Mouse (Mus musculus): ENCODE data around the gene Syngr3. TPM values are rescaled to one million over a fixed set of nuclear protein-coding genes. Genes with fewer than 3 reads are reported as not detected.

The Syngr3 gene
- polyA plus RNA-seq, 1 experiment = 0.13 TPM

DNA sequence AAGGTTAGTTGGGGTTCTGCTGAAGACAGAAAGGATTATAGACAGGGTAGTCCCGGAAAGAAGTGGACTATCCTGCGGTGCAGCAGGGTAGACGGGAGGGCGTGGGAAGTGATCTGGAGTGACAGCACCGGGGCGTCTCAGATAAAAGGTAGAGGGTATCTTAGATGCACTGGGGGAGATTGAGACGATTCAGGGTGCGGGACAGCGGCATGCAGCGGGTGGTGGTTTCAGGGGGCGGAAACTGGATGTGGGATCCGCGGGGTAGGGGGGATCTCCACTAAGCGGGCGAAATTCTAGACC, 34.1 kb upstream of the Syngr3 start:
- no peak for TF ChIP-seq GATA1 (IDR thresholded peaks at IDR 0.05; ENCODE audit: low read length)

DNA sequence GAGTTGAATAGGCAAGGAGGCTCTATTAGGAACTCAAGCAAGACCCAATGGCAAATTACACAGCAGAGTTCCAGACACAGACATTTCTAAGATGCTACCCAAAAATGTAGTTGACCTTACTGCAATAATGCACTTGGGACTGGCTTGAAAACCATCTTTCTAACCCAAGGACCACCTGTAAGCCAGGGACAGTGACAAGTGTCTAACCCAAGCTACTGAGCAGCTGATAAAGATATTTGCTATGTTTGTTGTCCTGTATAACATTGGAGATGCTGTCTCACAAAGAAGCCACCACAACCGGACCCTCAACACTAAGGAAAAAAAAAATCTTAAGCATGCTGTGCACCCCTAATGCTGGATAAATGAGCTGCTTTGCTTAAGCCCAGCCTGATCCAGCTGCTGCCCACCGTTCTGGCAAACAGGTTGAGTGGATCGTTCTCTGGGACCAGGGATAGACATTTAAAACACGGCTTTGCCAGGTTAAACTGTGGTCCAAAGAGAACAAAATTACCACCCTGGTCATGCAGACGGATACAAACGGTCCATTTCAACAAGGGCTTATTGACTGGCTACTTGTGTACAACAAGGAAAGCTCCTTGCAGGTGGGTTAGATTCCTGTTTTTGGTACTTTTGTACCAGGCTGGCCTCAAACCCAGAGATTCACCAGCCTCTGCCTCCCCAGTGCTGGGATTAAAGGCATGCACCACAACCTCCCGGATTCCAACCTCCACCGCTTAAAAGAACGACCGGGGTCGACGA, 33.5 kb upstream of the Syngr3 start:
- no peak for TF ChIP-seq GATA1 (IDR thresholded peaks at IDR 0.05; ENCODE audit: low read length)

DNA sequence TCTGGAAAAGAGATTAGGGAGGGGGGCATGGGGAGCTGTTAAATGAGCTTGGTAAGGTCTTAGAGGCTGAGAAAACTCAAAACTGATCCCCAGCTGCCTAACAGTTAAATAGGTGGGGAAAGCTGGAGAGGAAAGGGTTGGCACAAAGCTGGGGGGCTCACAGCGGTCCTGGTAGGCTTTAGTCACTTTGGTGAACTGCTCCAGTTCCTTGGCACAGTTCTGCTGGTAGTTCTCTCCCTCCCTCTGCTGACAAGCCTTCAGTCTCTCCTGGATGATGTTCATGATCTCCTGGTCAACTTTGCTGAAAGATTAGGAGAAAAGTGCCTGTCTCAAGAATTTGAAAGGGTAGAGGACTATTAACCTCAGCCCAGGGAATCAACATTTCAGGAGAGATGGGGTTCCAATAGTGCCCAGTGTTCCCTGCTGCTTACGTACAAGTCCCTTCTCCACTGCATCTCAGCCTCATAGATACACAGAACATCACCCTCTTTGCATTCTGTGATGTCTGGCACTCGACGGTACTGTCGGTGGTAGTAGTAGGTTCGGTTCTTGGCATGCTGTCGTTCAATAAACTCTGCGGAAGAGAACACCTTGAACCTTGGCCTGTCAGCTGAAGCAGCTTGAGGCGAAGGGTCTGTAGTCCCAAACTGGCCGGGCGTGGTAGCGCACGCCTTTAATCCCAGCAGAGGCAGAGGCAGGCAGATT, 32.6 kb upstream of the Syngr3 start:
- no peak for TF ChIP-seq GATA1 (IDR thresholded peaks at IDR 0.05; ENCODE audit: low read length)

DNA sequence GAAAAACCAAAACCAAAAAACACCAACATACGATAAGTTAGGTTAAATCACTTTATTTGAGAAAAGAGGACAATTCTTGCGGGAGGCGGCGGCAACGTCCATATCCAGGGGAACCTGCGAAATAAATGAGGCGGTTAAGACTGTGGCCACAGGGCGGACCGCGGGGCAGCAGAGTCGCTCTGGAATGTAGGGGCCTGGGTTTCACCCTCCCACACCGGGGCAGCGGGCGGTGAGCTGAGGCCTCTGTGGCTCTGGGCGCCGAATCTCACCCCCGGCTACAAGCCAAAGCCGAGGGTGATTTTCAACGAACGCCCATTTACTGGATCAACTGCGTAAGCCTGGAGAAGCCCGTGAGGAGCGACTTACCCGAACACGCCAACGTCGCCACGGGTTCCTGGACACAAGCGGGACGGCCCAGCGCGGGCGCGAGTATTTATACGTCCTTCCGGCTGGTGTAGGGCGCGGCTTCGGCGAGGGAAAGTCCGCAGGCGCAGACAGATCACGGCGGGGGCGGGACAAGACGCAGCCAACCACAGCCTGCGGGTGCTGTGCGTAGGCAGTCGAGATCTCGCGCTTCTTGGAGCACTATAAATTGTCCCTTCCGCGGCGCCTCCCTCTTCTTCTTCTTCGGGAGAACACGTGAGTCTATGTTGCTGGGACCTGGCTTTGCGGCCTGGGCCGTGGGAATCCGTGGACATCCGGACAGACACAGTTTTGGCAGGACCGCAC, 29.9 kb upstream of the Syngr3 start:
- TF ChIP-seq GATA1 (IDR thresholded peaks at IDR 0.05; ENCODE audit: low read length) = no peak

DNA sequence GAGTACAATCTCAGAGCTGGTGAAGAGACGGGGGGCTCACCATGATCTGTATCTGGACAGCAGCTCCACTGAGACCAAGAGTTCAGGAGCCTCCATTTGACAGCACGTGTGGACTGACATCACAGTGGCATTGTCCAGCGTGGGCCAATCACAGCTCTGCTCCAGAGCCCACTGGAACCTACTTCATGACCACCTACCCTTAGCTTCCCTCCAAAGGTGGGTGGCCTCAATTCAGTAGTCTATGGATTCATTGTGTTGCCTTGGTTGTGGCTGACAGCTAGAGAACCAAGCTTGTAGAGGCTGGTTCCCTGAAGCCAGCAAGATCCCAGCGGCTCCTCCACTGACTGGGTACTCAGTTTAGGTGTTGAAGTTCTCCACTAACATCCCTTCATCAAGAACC, 28.2 kb upstream of the Syngr3 start, which contains the start of the genes Rnf151 and Rps2:
Gene Rnf151 (minus strand): TSS at position 121 of the 400 bp plus-strand sequence.
Gene Rps2 (plus strand): TSS at position 174 of the 400 bp plus-strand sequence.
- TF ChIP-seq GATA1 (IDR thresholded peaks at IDR 0.05; ENCODE audit: low read length) = no peak

DNA sequence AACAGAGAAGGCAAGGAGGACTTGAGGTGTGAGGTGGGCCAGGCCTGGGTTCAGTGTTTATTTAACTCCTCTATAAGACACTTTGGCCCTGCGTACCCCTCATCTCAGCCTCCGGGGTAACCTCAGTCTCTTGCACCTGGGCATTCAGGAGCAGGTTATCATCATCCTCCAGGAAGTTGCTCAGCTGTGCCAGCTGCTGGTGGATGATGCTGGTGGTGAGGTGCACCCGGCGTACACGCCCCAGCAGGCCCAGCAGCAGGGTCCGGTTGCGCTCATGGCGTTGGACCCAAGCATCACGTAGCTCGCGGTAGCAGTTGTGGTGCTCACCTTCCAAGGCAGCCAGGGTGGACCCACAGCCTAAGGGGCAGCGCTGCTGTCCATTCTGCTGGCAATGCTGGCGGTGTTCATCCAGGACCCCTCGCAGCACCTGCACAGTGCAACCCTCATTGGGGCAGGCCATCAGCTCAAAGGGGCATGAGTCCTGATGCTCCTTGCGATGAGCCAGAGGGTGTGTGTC, 26.5 kb upstream of the Syngr3 start:
- TF ChIP-seq GATA1 (IDR thresholded peaks at IDR 0.05; ENCODE audit: low read length) = no peak

DNA sequence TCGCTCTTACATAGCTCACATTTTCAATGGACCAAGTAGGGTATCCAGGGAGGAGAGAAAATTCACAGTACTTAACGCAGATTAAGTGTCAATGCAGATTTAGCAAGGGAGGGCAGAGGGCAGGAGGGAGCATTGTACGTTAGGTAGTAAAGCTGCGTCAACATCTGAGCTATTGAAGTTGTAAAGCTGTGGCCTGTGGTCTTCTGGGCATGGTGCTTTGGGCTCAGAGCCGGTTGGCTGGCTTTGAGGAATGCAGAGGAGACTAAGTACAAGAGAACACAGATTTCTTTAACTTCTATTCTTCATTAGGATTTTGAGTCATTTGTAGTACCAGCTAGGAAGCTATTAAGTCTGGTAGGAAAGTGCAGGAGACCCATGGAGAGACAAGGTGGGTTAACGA, 25.8 kb upstream of the Syngr3 start:
- TF ChIP-seq GATA1 (IDR thresholded peaks at IDR 0.05; ENCODE audit: low read length) = no peak

DNA sequence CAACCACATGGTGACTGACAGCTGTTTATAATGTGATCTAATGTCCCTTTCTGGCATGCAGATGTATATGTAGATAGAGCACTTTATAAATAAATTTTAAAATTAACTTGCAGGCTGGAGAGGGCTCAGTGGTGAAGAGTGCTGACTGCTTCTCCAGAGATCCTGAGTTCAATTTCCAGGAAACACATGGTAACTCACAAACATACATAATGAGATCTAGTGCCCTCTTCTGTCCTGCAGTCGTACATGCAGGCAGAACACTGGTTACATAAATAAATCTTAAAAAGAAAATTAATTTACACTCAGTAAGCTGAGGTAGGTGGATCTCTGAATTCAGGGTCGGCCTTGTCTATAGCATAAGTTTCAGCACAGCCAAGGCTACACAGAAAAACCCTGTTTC, 18.9 kb upstream of the Syngr3 start:
- TF ChIP-seq GATA1 (IDR thresholded peaks at IDR 0.05; ENCODE audit: low read length) = no peak

DNA sequence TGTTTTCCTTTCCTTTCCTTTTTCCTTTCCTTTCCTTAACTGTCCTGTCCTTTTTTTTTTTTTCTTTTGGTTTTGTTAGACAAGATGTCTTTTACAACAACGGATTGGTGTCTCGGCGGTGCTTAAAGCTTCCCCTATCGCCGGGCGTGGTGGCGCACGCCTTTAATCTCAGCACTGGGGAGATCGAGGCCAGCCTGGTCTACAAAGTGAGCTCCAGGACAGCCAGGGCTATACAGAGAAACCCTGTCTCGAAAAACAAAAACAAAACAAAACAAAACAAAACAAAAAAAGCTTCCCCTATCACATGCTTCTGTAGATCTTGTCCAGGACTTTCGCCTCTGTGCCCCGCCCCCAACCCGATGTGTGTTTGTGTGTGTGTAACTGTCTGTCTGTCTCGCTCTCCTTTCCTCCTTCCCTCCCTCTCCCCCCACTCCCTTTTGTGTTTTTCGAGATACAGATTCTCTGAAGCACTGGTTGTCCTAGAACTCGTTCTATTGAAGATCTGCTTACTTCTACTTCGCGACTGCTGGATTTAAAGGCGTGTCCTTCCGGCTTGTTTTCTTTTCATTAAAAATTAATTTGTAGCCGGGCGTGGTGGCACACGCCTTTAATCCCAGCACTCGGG, 18.2 kb upstream of the Syngr3 start:
- no peak for TF ChIP-seq GATA1 (IDR thresholded peaks at IDR 0.05; ENCODE audit: low read length)

DNA sequence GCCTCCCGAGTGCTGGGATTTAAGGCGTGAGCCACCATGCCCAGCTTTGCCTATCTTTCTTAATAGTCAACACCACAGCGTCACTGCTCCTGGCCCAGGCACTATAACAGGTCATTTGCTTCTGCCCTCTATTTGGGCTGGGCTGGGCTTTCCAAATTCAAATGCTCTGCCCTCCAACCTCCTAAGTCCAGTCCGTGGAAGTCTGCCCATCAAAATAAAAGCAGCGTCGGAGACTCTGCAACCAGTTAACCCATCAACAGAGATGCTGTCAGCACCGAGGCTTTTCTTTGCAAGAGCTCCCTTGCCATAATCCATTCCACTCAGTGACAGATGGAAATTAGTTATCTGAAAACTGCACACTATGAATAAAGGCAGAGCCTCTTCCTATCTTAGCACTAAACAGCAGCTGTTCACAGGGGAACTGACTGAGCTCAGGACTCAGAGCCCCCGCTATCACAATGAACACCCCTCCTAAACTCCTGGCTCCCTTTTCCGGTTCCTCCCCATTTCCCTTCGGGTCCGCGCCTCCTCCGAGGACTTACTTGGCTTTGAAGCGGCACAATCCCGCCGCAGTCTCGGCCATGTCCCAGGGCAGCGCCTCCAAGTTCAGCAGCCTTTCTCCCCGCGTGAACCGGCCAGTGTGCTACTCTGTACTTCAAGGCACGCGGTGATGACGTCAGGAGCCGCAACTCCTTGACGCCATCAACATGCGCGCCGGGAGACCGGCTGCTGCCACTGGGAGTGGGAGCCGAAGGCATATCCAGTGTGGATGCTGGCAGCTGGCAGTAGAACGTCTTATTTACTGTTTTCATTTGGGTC, 17.4 kb upstream of the Syngr3 start, which contains the start of gene Tbl3:
Gene Tbl3 (minus strand): TSS at position 679 of the 819 bp plus-strand sequence.
- TF ChIP-seq GATA1 (IDR thresholded peaks at IDR 0.05; ENCODE audit: low read length) = peak; percentile 38

DNA sequence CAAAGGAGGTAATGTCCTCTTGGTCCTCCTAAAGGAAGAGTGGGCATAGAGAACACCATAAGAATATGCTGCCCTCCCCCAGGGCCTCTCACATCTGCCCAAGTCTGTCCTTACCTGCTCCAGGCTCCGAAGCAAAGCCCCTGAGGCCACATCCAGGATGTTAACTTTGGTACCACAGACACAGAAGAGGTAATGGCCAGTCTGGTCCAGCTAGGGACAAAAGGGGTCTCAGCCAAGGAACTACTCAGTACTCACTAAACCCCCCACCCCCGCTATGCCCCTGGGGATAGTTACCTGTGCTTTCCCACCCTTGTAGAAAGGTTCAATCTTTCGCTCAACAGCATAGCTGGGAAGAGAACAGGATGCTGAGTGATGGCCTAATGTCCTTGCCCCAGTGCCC, 16.1 kb upstream of the Syngr3 start:
- no peak for TF ChIP-seq GATA1 (IDR thresholded peaks at IDR 0.05; ENCODE audit: low read length)

DNA sequence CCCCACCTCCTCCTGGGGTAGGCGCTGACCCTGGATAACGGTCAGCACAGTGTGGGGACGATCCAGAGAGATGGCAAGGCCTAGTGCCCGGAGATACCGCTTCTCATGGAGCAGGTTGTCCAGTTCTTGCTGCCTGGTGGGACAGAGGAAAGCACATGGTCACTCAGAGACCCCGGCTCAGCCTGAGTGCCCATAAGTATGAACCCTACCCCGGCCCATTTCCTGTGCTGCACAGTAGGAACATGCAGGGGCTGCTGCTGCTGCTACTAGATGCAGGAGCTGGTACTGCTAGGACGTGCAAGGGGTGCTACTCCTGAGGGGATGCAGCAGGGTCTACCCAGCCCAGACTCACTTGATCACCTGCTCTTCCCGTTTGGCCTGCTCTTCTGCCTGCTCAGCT, 11.5 kb upstream of the Syngr3 start:
- TF ChIP-seq GATA1 (IDR thresholded peaks at IDR 0.05; ENCODE audit: low read length) = no peak

DNA sequence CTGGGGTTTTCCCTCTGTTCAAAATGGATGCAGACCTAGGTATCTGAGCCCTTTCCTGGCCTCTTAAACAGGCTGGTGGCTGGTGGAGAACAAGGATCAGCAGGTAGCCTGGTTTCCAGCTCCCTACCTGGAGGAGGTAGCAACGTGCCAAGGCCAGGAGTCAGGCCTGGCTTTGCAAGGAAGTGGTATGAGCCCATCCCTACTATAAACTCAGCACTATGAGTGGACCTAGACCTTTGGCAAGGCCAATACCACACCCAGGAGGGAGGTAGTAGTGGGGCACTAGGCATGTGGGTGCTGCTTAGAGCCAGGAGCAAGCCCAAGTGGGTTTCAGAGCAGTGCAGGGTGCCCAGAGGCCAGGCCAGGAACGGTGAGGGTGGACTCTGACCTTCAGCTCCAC, 9.7 kb upstream of the Syngr3 start:
- no peak for TF ChIP-seq GATA1 (IDR thresholded peaks at IDR 0.05; ENCODE audit: low read length)

DNA sequence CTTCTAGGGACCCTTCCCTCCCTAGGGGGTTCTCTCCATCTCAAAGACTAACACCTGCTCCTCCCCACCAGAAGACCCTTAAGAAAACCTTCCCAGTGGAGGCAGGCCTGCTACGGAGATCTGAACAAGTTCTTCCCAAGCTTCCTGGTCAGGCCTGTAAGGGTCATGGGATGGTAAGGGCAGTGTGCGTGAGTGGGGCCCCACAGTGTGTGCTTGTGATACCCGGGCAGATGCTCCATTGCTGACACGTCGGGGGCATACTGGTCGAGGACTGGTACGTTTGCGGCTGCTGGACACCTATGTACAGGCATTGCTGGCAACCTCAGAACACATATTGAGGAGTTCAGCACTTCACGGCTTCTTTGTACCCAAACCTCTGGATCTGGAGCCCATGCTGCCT, 9.0 kb upstream of the Syngr3 start:
- TF ChIP-seq GATA1 (IDR thresholded peaks at IDR 0.05; ENCODE audit: low read length) = no peak

DNA sequence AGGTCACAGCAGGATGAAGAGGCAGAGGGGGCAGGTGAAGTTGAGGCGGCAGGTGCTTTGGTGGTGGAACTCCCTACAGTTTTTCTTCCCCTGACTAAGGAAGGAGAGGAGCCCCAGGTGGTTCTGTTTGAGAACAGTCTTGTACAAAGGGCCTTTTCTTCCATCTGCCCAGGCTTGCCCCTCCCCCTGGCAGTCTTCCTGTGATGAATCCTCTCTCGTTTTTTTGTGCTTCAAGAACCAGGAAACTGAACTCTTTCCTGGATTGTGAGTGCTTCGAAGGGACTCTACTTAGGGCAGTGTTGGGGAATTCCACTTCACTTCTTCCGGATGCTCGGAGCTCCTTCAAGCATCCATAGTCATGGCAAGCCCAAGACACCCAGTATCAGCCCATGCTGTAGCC, 8.2 kb upstream of the Syngr3 start:
- no peak for TF ChIP-seq GATA1 (IDR thresholded peaks at IDR 0.05; ENCODE audit: low read length)
